Mouse (Mus musculus) ES-Bruce4 (cell line): ENCODE data around the gene Paxx. TPM values are rescaled to one million over a fixed set of nuclear protein-coding genes. Genes with fewer than 3 reads are reported as not detected.

Source experiments
- H3K27ac ChIP-seq: 2 replicates; pipeline ENCODE4 v1.5.1; 2012; ENCODE audit warnings: low read length, inconsistent platforms; ENCODE audit not compliant: insufficient read depth
- H3K27me3 ChIP-seq: 2 replicates; pipeline ENCODE4 v1.6.1; 2012; ENCODE audit warnings: mild to moderate bottlenecking, low read length, inconsistent platforms; ENCODE audit not compliant: control insufficient read depth, poor library complexity, insufficient read depth, severe bottlenecking
- H3K36me3 ChIP-seq: 2 replicates; pipeline ENCODE4 v1.6.1; 2012; ENCODE audit warnings: inconsistent platforms, mild to moderate bottlenecking, low read length, moderate library complexity; ENCODE audit not compliant: control insufficient read depth, poor library complexity, insufficient read depth, severe bottlenecking
- H3K4me1 ChIP-seq: one replicate; pipeline ENCODE4 v1.8.1; 2011; ENCODE audit warnings: low read length; ENCODE audit not compliant: control insufficient read depth, insufficient read depth
- H3K4me3 ChIP-seq: 2 replicates; pipeline ENCODE4 v1.5.1; 2011; ENCODE audit warnings: low read depth, mild to moderate bottlenecking, low read length
- H3K9ac ChIP-seq: 2 replicates; pipeline ENCODE4 v1.6.1; 2012; ENCODE audit warnings: low read depth, mild to moderate bottlenecking, inconsistent platforms; ENCODE audit not compliant: poor library complexity, severe bottlenecking
- H3K9me3 ChIP-seq: replicated peaks from 2 replicates; pipeline ENCODE4 v1.6.1; 2012; ENCODE audit warnings: mild to moderate bottlenecking, low read length, inconsistent platforms; ENCODE audit not compliant: control insufficient read depth, poor library complexity, insufficient read depth, severe bottlenecking
- CTCF ChIP-seq: IDR thresholded peaks from one replicate; pipeline ENCODE4 v1.8.1; 2011; ENCODE audit warnings: low read depth, low read length
- EP300 ChIP-seq: IDR thresholded peaks from 2 replicates; pipeline ENCODE4 v1.6.1; 2011; ENCODE audit warnings: low read depth, low read length; ENCODE audit not compliant: insufficient read depth
- POLR2A ChIP-seq: IDR thresholded peaks from one replicate; pipeline ENCODE4 v1.8.1; 2011; ENCODE audit warnings: low read length; ENCODE audit not compliant: insufficient read depth
- polyA plus RNA-seq: library from polyadenylated mRNA; stranded (reverse); fragments of >200 nt; gene quantifications from 2 replicates; pipeline ENCODE4 v1.2.4, GENCODE M21; 2011; ENCODE audit warnings: low read depth; ENCODE audit not compliant: missing spikeins, insufficient read depth, insufficient read length

The Paxx gene
- polyA plus RNA-seq, 1 experiment, result 3.7 TPM

GRCm38 (mm10) chr2:25442682-25443081, 18.2 kb downstream of the Paxx start:
- H3K9ac ChIP-seq, result no peak overlapping the region
- TF ChIP-seq EP300, result no peak
- no peak for TF ChIP-seq POLR2A
- no peaks in the 10 kb centered on the region for H3K27me3 ChIP-seq
- H3K27ac ChIP-seq, result no peak overlapping the region
- no peak overlapping the region for H3K4me3 ChIP-seq
- no peaks in the 10 kb centered on the region for H3K4me1 ChIP-seq
- H3K36me3 ChIP-seq, result no peaks in the 10 kb centered on the region
- no peaks in the 10 kb centered on the region for H3K9me3 ChIP-seq

- Histone ChIP-seq H3K27ac (no peak overlapping the region), H3K4me3 (no peak overlapping the region), H3K4me1 (no peaks in the 10 kb centered on the region), H3K27me3 (no peaks in the 10 kb centered on the region), H3K36me3 (no peaks in the 10 kb centered on the region), H3K9ac (no peak overlapping the region), H3K9me3 (no peaks in the 10 kb centered on the region)
- no peak for TF ChIP-seq EP300
- TF ChIP-seq CTCF, result no peak
- no peak for TF ChIP-seq POLR2A
Observed at GRCm38 (mm10) chr2:25441067-25441466, 19.8 kb downstream of the Paxx start.

GRCm38 (mm10) chr2:25436286-25436820, 24.5 kb downstream of the Paxx start:
- TF ChIP-seq EP300 (no peak), CTCF (no peak), POLR2A (no peak)
- Histone ChIP-seq H3K27me3 (no peaks in the 10 kb centered on the region), H3K36me3 (no peaks in the 10 kb centered on the region), H3K4me3 (no peak overlapping the region), H3K27ac (no peak overlapping the region), H3K4me1 (no peaks in the 10 kb centered on the region), H3K9me3 (no peaks in the 10 kb centered on the region), H3K9ac (no peak overlapping the region)

- Histone ChIP-seq H3K9ac (no peak overlapping the region), H3K27me3 (no peaks in the 10 kb centered on the region), H3K4me1 (no peaks in the 10 kb centered on the region), H3K9me3 (no peaks in the 10 kb centered on the region), H3K4me3 (no peak overlapping the region), H3K36me3 (no peaks in the 10 kb centered on the region), H3K27ac (no peak overlapping the region)
- TF ChIP-seq CTCF, result no peak
- no peak for TF ChIP-seq POLR2A
- no peak for TF ChIP-seq EP300
Observed at GRCm38 (mm10) chr2:25434292-25434691, 26.6 kb downstream of the Paxx start.

DNA sequence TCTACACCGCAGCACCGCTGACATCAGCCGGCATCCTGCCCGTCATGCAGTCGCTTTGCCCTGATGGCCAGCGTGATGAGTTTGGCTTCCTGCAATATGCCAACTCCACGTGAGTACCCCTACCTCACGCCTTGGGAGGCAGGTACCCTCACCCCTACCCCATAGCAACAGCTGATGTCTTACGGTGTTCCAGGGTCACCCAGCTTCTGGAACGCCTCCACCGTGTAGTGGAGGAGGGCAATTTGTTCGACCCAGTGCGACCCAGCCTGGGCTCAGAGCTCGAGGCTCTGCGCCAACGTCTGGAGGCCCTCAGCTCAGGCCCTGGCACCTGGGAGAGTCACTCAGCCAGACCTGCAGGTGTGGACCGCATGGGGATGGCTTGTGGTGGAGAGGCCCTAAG, 27.8 kb downstream of the Paxx start:
- H3K27ac ChIP-seq, result no peak overlapping the region
- no peak for TF ChIP-seq CTCF
- no peak for TF ChIP-seq EP300
- TF ChIP-seq POLR2A, result no peak
- no peaks in the 10 kb centered on the region for H3K4me1 ChIP-seq
- H3K27me3 ChIP-seq, result no peaks in the 10 kb centered on the region
- no peaks in the 10 kb centered on the region for H3K36me3 ChIP-seq
- H3K4me3 ChIP-seq, result no peak overlapping the region
- H3K9me3 ChIP-seq, result no peaks in the 10 kb centered on the region
- H3K9ac ChIP-seq, result no peak overlapping the region

DNA sequence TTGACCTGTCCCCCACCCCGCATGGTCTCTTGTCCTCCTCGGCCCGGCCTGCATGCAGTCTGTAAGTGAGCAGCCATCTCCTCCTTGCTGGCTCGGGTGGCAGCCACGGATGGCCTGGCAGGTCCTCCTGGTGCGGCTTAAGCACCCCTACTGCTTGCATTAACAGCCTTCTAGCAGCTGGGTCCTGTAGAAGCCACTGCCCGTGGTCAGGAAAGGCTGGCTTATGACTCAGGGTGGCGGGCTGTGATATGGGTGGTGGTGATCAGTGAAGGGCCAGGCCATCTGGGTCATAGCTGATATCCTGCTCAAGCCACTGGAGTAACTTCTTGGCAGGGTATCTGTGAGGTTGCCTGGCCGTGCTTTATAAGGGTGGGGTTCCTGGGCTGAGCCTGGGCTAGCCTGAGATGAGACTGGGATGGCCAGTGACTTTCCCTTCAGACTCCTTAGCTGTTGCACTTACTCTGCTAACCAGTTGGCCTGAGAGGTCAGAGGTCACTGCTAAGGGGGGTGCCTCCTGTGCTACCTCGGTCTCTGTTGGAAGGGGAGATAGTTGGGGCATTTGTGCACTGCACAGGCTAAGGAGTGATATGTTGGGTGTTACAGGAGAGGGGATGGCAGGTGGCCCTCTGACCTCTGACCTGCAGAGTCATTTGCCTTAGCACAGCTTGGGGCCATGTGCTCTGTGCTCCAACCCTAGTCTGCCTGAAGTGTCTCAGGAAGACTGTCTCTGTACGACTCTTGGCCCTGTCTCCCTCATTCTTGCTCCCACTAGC, 28.4 kb downstream of the Paxx start:
- Histone ChIP-seq H3K36me3 (no peaks in the 10 kb centered on the region), H3K4me1 (no peaks in the 10 kb centered on the region)
- TF ChIP-seq EP300 (no peak), CTCF (no peak), POLR2A (no peak)

More for the DNA sequence above, 28.4 kb downstream of the Paxx start:
- no peak overlapping the region for H3K4me3 ChIP-seq
- no peaks in the 10 kb centered on the region for H3K9me3 ChIP-seq
- H3K27me3 ChIP-seq, result no peaks in the 10 kb centered on the region
- H3K27ac ChIP-seq, result no peak overlapping the region
- no peak overlapping the region for H3K9ac ChIP-seq
